22 mouse cellular contexts compared by ENCODE assay signal in the genomic region with DNA sequence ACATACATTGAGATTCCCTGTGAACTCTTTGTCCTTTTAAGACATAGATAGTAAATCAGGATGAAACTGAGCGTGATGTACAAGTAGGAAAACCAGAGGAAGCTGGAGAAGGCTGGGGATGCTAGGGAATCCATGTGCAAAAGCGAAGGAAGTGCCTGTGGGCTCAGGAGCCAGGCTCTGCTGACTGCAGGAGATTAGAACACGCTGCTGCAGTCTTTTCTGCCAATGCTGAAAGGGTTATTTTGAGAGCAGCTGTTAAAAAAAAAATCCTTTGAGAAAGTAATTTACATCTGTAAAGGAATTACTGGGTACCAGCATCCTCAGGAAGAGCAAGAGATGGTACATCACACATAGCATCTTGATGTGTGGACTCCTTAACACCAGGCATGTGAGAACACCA. TPM values are rescaled to one million over a fixed set of nuclear protein-coding genes. Genes with fewer than 3 reads are reported as not detected.
"Had no signal": no experiment of that assay in that cellular context is flagged by ENCODE, and none has a peak within 500 bp of the region (broad histone marks: within the 10 kb centered on the region; RNA-seq: fewer than 3 reads in every experiment).

No protein-coding gene starts in this region.

- H3K4me1 ChIP-seq: stomach, embryonic 15.5 days had no signal

- H3K27me3 ChIP-seq: midbrain, embryonic 13.5 days; midbrain, embryonic 15.5 days; neural tube, embryonic 13.5 days; neural tube, embryonic 15.5 days; stomach, embryonic 15.5 days had no signal

- H3K36me3 ChIP-seq: midbrain, embryonic 10.5 days; midbrain, embryonic 13.5 days; midbrain, embryonic 15.5 days; neural tube, embryonic 13.5 days; neural tube, embryonic 15.5 days; stomach, embryonic 15.5 days had no signal

- DNase-seq: lung, adult 18-20 months; lung, embryonic 14.5 days; lung, postnatal 10 days; lung, postnatal 4 days; retina, postnatal 1 day; right cerebral cortex, adult 18-20 months; right cerebral cortex, postnatal 25 days; right cerebral cortex, postnatal 4 days; thymus, adult 2 months; thymus, postnatal 25 days; thymus, postnatal 4 days had no signal

- H3K9ac ChIP-seq: lung, embryonic 14.5 days; midbrain, embryonic 13.5 days; midbrain, embryonic 15.5 days; neural tube, embryonic 13.5 days; neural tube, embryonic 15.5 days; stomach, embryonic 15.5 days had no signal

- H3K4me3 ChIP-seq: midbrain, embryonic 10.5 days; midbrain, embryonic 13.5 days; midbrain, embryonic 15.5 days; myocyte; neural tube, embryonic 13.5 days; neural tube, embryonic 15.5 days; stomach, embryonic 15.5 days had no signal

- H3K27ac ChIP-seq: midbrain, embryonic 10.5 days; midbrain, embryonic 13.5 days; midbrain, embryonic 15.5 days; neural tube, embryonic 13.5 days; neural tube, embryonic 15.5 days; stomach, embryonic 15.5 days; stomach, postnatal 0 days had no signal

RNA-seq across cellular contexts. Expression of gene Rnf112, which starts 23.9 kb away (rescaled TPM):
- total RNA-seq: megakaryocyte, adult 5-6 weeks; megakaryocyte-erythroid progenitor cell, adult 5-6 weeks had no signal
- polyA plus RNA-seq: myocyte; spleen, adult 2 months had no signal

RNA-seq across cellular contexts. Expression of gene Slc47a1, which starts 51.9 kb away (rescaled TPM):
- total RNA-seq: megakaryocyte, adult 5-6 weeks; megakaryocyte-erythroid progenitor cell, adult 5-6 weeks had no signal
- polyA plus RNA-seq: midbrain, embryonic 10.5 days; midbrain, embryonic 13.5 days; neural tube, embryonic 13.5 days had no signal

RNA-seq across cellular contexts. Expression of gene Mfap4, which starts 55.2 kb away (rescaled TPM):
- total RNA-seq: megakaryocyte, adult 5-6 weeks; megakaryocyte-erythroid progenitor cell, adult 5-6 weeks had no signal
